Comparison of ENCODE assay signal across 29 mouse cellular contexts in genomic region chr1:92432791-92433190, GRCm38 (mm10). TPM values are rescaled to one million over a fixed set of nuclear protein-coding genes. Genes with fewer than 3 reads are reported as not detected.
A peak's percentile ranks its signal among the peaks of the same experiment; 100 is the strongest.
DNase-seq lines count a peak whose midpoint lies in the region; ATAC-seq and TF ChIP-seq lines count a peak whose summit lies in the region.
"Had no signal": no experiment of that assay in that cellular context is flagged by ENCODE, and none has a peak within 500 bp of the region (broad histone marks: within the 10 kb centered on the region; RNA-seq: fewer than 3 reads in every experiment).

No protein-coding gene starts in this region.

- H3K27ac ChIP-seq in hindbrain, embryonic 10.5 days = 0 out of 2 replicates have a peak overlapping the region, but pooled peaks have one; percentile 70
- no peak overlapping the region for H3K27ac ChIP-seq in hindbrain, embryonic 16.5 days (ENCODE audit: low read depth, low read length)
- H3K27ac ChIP-seq in ES-Bruce4 (ENCODE audit: insufficient read depth, low read length) (peak overlapping the region; percentile 59), ES-E14 (ENCODE audit: insufficient read depth, low read depth, low read length, poor library complexity, severe bottlenecking) (peak overlapping the region; percentile 91)
- H3K27ac ChIP-seq: embryonic facial prominence, embryonic 13.5 days; embryonic facial prominence, embryonic 15.5 days; forebrain, embryonic 10.5 days; forebrain, embryonic 12.5 days had no signal

- no peak overlapping the region for H3K4me2 ChIP-seq in hindbrain, embryonic 16.5 days (ENCODE audit: low read length)
- H3K4me2 ChIP-seq: embryonic facial prominence, embryonic 13.5 days; embryonic facial prominence, embryonic 15.5 days; forebrain, embryonic 12.5 days had no signal

- no peaks in the 10 kb centered on the region for H3K27me3 ChIP-seq in hindbrain, embryonic 10.5 days (ENCODE audit: insufficient read depth, poor library complexity, severe bottlenecking)
- no peaks in the 10 kb centered on the region for H3K27me3 ChIP-seq in hindbrain, embryonic 16.5 days (replicated peaks; ENCODE audit: control insufficient read depth, insufficient read depth, low read length)
- no peaks in the 10 kb centered on the region for H3K27me3 ChIP-seq in E14TG2a.4 (ENCODE audit: insufficient read depth, low read length)
- no peaks in the 10 kb centered on the region for H3K27me3 ChIP-seq in ES-Bruce4 (ENCODE audit: control insufficient read depth, insufficient read depth, low read length, poor library complexity, severe bottlenecking)
- H3K27me3 ChIP-seq: embryonic facial prominence, embryonic 13.5 days; embryonic facial prominence, embryonic 15.5 days; forebrain, embryonic 12.5 days had no signal

- H3K9me3 ChIP-seq in hindbrain, embryonic 10.5 days = no peaks in the 10 kb centered on the region
- no peaks in the 10 kb centered on the region for H3K9me3 ChIP-seq in hindbrain, embryonic 16.5 days (ENCODE audit: control insufficient read depth, low read length)
- H3K9me3 ChIP-seq in E14TG2a.4 (ENCODE audit: low read length) (no peaks in the 10 kb centered on the region), ES-Bruce4 (replicated peaks; ENCODE audit: control insufficient read depth, insufficient read depth, low read length, poor library complexity, severe bottlenecking) (no peaks in the 10 kb centered on the region), ES-E14 (ENCODE audit: control insufficient read depth, insufficient read depth, low read depth, low read length) (no peaks in the 10 kb centered on the region)
- H3K9me3 ChIP-seq: embryonic facial prominence, embryonic 13.5 days; embryonic facial prominence, embryonic 15.5 days; forebrain, embryonic 10.5 days; forebrain, embryonic 12.5 days had no signal

- H3K36me3 ChIP-seq in hindbrain, embryonic 10.5 days = peaks cover 3% of the 10 kb centered on the region
- no peaks in the 10 kb centered on the region for H3K36me3 ChIP-seq in hindbrain, embryonic 16.5 days (ENCODE audit: control insufficient read depth, insufficient read depth, low read length)
- no peaks in the 10 kb centered on the region for H3K36me3 ChIP-seq in E14TG2a.4 (ENCODE audit: insufficient read depth, low read length)
- no peaks in the 10 kb centered on the region for H3K36me3 ChIP-seq in ES-Bruce4 (ENCODE audit: control insufficient read depth, insufficient read depth, low read length, poor library complexity, severe bottlenecking)
- H3K36me3 ChIP-seq in ES-E14 (ENCODE audit: control insufficient read depth, insufficient read depth, low read length, poor library complexity, severe bottlenecking) = no peaks in the 10 kb centered on the region
- H3K36me3 ChIP-seq: embryonic facial prominence, embryonic 13.5 days; embryonic facial prominence, embryonic 15.5 days; forebrain, embryonic 10.5 days; forebrain, embryonic 12.5 days had no signal

- no peak for DNase-seq in hindbrain, embryonic 10.5 days (ENCODE audit: low spot score)
- no peak for DNase-seq in ES-E14 (ENCODE audit: low read depth, low spot score)
- DNase-seq in kidney, adult 11 months = no peak
- no peak for DNase-seq in cerebellum, postnatal 25 days
- no peak for DNase-seq in right cerebral cortex, postnatal 36 days (ENCODE audit: low spot score in 2 of 2)
- DNase-seq: adrenal gland, adult 8-10 months; adrenal gland, postnatal 14 days; adrenal gland, postnatal 36 days; cerebellum, adult 11-12 months; cerebellum, adult 2 months; cerebellum, adult 9-10 months; cerebellum, postnatal 36 days had no signal

- no peak for TF ChIP-seq EP300 in ES-Bruce4 (IDR thresholded peaks at IDR 0.05; ENCODE audit: insufficient read depth, low read depth, low read length)

- TF ChIP-seq POLR2A in ES-Bruce4 (IDR thresholded peaks at IDR 0.05; ENCODE audit: insufficient read depth, low read length) = no peak

- ATAC-seq in hindbrain, embryonic 16.5 days = no peak
- ATAC-seq: activated CD4-positive, CD25-positive, alpha-beta regulatory T cell, adult 4 months had no signal

- in situ Hi-C loops in ES-E14 (cut with MboI; ENCODE audit: low sequenced_read_pairs in 2 of 2, unreplicated experiment in 2 of 2) = no loop called here

- WGBS in hindbrain, embryonic 10.5 days = 68% methylated on average over 9 of the region's 9 CpGs
- 57% methylated on average over 9 of the region's 9 CpGs for WGBS in hindbrain, embryonic 16.5 days

- H3K9ac ChIP-seq in hindbrain, embryonic 16.5 days (ENCODE audit: low read depth, low read length) = no peak overlapping the region
- no peak overlapping the region for H3K9ac ChIP-seq in ES-Bruce4 (ENCODE audit: low read depth, poor library complexity, severe bottlenecking)
- no peak overlapping the region; the same call in 1 of the 2 replicates for H3K9ac ChIP-seq in ES-E14 (ENCODE audit: insufficient read depth, low read depth, low read length, poor library complexity, severe bottlenecking)
- H3K9ac ChIP-seq: embryonic facial prominence, embryonic 13.5 days; embryonic facial prominence, embryonic 15.5 days; forebrain, embryonic 12.5 days had no signal

- H3K4me3 ChIP-seq in hindbrain, embryonic 10.5 days = no peak overlapping the region
- H3K4me3 ChIP-seq in hindbrain, embryonic 16.5 days (ENCODE audit: low read length) = no peak overlapping the region
- H3K4me3 ChIP-seq in E14TG2a.4 (replicated peaks; ENCODE audit: low read length) (peak overlapping the region; percentile 58; the same call in 1 of the 2 replicates), ES-Bruce4 (ENCODE audit: low read depth, low read length) (no peak overlapping the region), ES-E14 (ENCODE audit: insufficient read depth in 1 of 2, low read depth in 1 of 2, low read length in 2 of 2, poor library complexity in 1 of 2, severe bottlenecking in 1 of 2) (no peak overlapping the region)
- H3K4me3 ChIP-seq: embryonic facial prominence, embryonic 13.5 days; embryonic facial prominence, embryonic 15.5 days; erythroblast, embryonic 14.5 days; forebrain, embryonic 10.5 days; forebrain, embryonic 12.5 days had no signal

- TF ChIP-seq CTCF in E14TG2a.4 (conservative IDR thresholded peaks at IDR 0.05; ENCODE audit: low read length) (no peak), ES-Bruce4 (IDR thresholded peaks at IDR 0.05; ENCODE audit: low read depth, low read length) (no peak)

- peaks cover 29% of the 10 kb centered on the region for H3K4me1 ChIP-seq in hindbrain, embryonic 10.5 days (replicated peaks)
- peaks cover 17% of the 10 kb centered on the region for H3K4me1 ChIP-seq in hindbrain, embryonic 16.5 days (ENCODE audit: control insufficient read depth, insufficient read depth, low read depth, low read length)
- H3K4me1 ChIP-seq in E14TG2a.4 (replicated peaks; ENCODE audit: low read depth, low read length) = peaks cover 79% of the 10 kb centered on the region
- peaks cover 15% of the 10 kb centered on the region for H3K4me1 ChIP-seq in ES-Bruce4 (ENCODE audit: control insufficient read depth, insufficient read depth, low read length)
- H3K4me1 ChIP-seq in ES-E14 (ENCODE audit: control insufficient read depth in 2 of 2, insufficient read depth in 2 of 2, low read length in 2 of 2, poor library complexity in 1 of 2) = peaks cover 10 to 27% of the 10 kb centered on the region in 2 experiments

TF ChIP-seq in ES-E14, 5 proteins besides CTCF, POLR2A, EP300 and RAD21:
- no peak for TF ChIP-seq MAFK (IDR thresholded peaks at IDR 0.05; ENCODE audit: insufficient read depth, low read depth, low read length)
- TF ChIP-seq CHD2 (IDR thresholded peaks at IDR 0.05; ENCODE audit: low read depth, low read length) = no peak
- TF ChIP-seq ZNF384 (IDR thresholded peaks at IDR 0.05; ENCODE audit: low read depth, low read length) = peak; percentile 72; the same call in 1 of the 2 replicates

RNA-seq across cellular contexts. Expression of gene Ndufa10, which starts 40.9 kb away (rescaled TPM):
- 291 and 296 TPM in 2 replicates for polyA plus RNA-seq in hindbrain, embryonic 10.5 days (2016; fragmentation: Nextera tagmentation; extraction: Ambion mirVana)
- 339 and 361 TPM in 2 replicates for polyA plus RNA-seq in hindbrain, embryonic 16.5 days (2015; fragmentation: Nextera tagmentation; extraction: Ambion mirVana)
- 187 and 210 TPM in 2 replicates for polyA plus RNA-seq in ES-Bruce4 (2011; ENCODE audit: insufficient read depth, insufficient read length, low read depth, missing spikeins)
- 123 and 136 TPM in 2 replicates for total RNA-seq in ES-E14 (2012; rRNA removed)

RNA-seq across cellular contexts. Expression of gene Olfr1416, which starts 52.1 kb away (rescaled TPM):
- polyA plus RNA-seq in hindbrain, embryonic 10.5 days (2016; fragmentation: Nextera tagmentation; extraction: Ambion mirVana) = not detected in 2 replicates
- polyA plus RNA-seq in hindbrain, embryonic 16.5 days (2015; fragmentation: Nextera tagmentation; extraction: Ambion mirVana) = not detected in 2 replicates
- polyA plus RNA-seq in ES-Bruce4 (2011; ENCODE audit: insufficient read depth, insufficient read length, low read depth, missing spikeins) = not detected in 2 replicates
- total RNA-seq in ES-E14 (2012; rRNA removed) = not detected in 2 replicates
- total RNA-seq: adrenal gland, adult 18-20 months; adrenal gland, adult 8-10 months; adrenal gland, postnatal 14 days; adrenal gland, postnatal 36 days; common myeloid progenitor, adult 5-6 weeks; MEL had no signal
- polyA plus RNA-seq: C2C12; cerebellum, adult 2 months; embryonic facial prominence, embryonic 11.5 days; embryonic facial prominence, embryonic 13.5 days; embryonic facial prominence, embryonic 15.5 days; erythroblast, embryonic 14.5 days; forebrain, embryonic 10.5 days; forebrain, embryonic 12.5 days; forebrain, embryonic 14.5 days; forebrain, embryonic 16.5 days; frontal cortex, adult 2 months had no signal
